Mouse (Mus musculus) neural tube, embryonic 15.5 days (tissue): ENCODE measurements around the gene Fkbp10. TPM values are rescaled to one million over a fixed set of nuclear protein-coding genes. Genes with fewer than 3 reads are reported as not detected.
A peak's percentile ranks its signal among the peaks of the same experiment; 100 is the strongest.

ENCODE experiments used
- ATAC-seq: fragments of 200-750 bp; cut with Nextera tagmentation; 2 replicates; pipeline ENCODE4 v1.8.0; 2017; ENCODE audit warnings: mild to moderate bottlenecking, moderate TSS enrichment, moderate library complexity; ENCODE audit not compliant: low FRiP score
- H3K27ac ChIP-seq: fragments of 300-500 bp; sonication (generic); replicated peaks from 2 replicates; pipeline ENCODE4 v1.5.1; 2015; ENCODE audit warnings: mild to moderate bottlenecking, inconsistent platforms
- H3K27me3 ChIP-seq: fragments of 300-500 bp; sonication (generic); replicated peaks from 2 replicates; pipeline ENCODE4 v1.6.1; 2015; ENCODE audit warnings: inconsistent platforms
- H3K36me3 ChIP-seq: fragments of 300-500 bp; sonication (generic); 2 replicates; pipeline ENCODE4 v1.6.1; 2015; ENCODE audit warnings: inconsistent platforms
- H3K4me1 ChIP-seq: fragments of 300-500 bp; sonication (generic); 2 replicates; pipeline ENCODE4 v1.6.1; 2015; ENCODE audit warnings: inconsistent platforms
- H3K4me2 ChIP-seq: fragments of 300-500 bp; sonication (generic); 2 replicates; pipeline ENCODE4 v1.6.1; 2015; ENCODE audit warnings: inconsistent platforms, mild to moderate bottlenecking, moderate library complexity
- H3K4me3 ChIP-seq: fragments of 300-500 bp; sonication (generic); replicated peaks from 2 replicates; pipeline ENCODE4 v1.5.1; 2015; ENCODE audit warnings: mild to moderate bottlenecking, inconsistent platforms
- H3K9ac ChIP-seq: fragments of 300-500 bp; sonication (generic); replicated peaks from 2 replicates; pipeline ENCODE4 v1.6.1; 2015; ENCODE audit warnings: mild to moderate bottlenecking, inconsistent platforms
- H3K9me3 ChIP-seq: fragments of 300-500 bp; sonication (generic); replicated peaks from 2 replicates; pipeline ENCODE4 v1.6.1; 2016; ENCODE audit warnings: inconsistent platforms
- WGBS: fragments of 180-500 bp; shearing (Covaris S2); methylation state at CpG from one replicate; pipeline ENCODE4 v1.1.7; 2015; ENCODE audit warnings: mixed read lengths; 5-methylcytosine and 5-hydroxymethylcytosine counted together
- polyA plus RNA-seq: library from polyadenylated mRNA; unstranded; fragments of >200 nt; fragmentation: Nextera tagmentation; extraction: Ambion mirVana; gene quantifications from 2 replicates; pipeline ENCODE4 v1.2.1, GENCODE M21; 2015

The Fkbp10 gene
- polyA plus RNA-seq, 1 experiment from 2014 or later: 29.8 TPM

GRCm38 (mm10) chr11:100385016-100385415 is 30.5 kb upstream of the Fkbp10 start:
- no peak for ATAC-seq
- Histone ChIP-seq H3K9ac (no peak overlapping the region), H3K4me3 (no peak overlapping the region), H3K4me2 (no peak overlapping the region), H3K27ac (no peak overlapping the region), H3K4me1 (peaks cover 27% of the 10 kb centered on the region), H3K27me3 (no peaks in the 10 kb centered on the region), H3K36me3 (peaks cover 51% of the 10 kb centered on the region), H3K9me3 (no peaks in the 10 kb centered on the region)
- 83% methylated on average over 3 of the region's 3 CpGs for WGBS

- Histone ChIP-seq H3K9ac (no peak overlapping the region), H3K9me3 (no peaks in the 10 kb centered on the region), H3K4me2 (no peak overlapping the region), H3K4me1 (peaks cover 41% of the 10 kb centered on the region), H3K4me3 (no peak overlapping the region), H3K36me3 (peaks cover 40% of the 10 kb centered on the region), H3K27ac (no peak overlapping the region), H3K27me3 (no peaks in the 10 kb centered on the region)
- WGBS: 66% methylated on average over 5 of the region's 5 CpGs
- no peak for ATAC-seq
Observed at GRCm38 (mm10) chr11:100386586-100386985, 28.9 kb upstream of the Fkbp10 start.

- Histone ChIP-seq H3K4me3 (no peak overlapping the region), H3K36me3 (peaks cover 35% of the 10 kb centered on the region), H3K4me1 (peaks cover 41% of the 10 kb centered on the region), H3K9ac (no peak overlapping the region), H3K27me3 (no peaks in the 10 kb centered on the region), H3K27ac (no peak overlapping the region), H3K9me3 (no peaks in the 10 kb centered on the region), H3K4me2 (no peak overlapping the region)
- WGBS: 90% methylated on average over 6 of the region's 6 CpGs
- no peak for ATAC-seq
Observed at GRCm38 (mm10) chr11:100387111-100387510, 28.4 kb upstream of the Fkbp10 start.

- 0 out of 2 replicates have a peak overlapping the region, but pooled peaks have one; percentile 23 for H3K27ac ChIP-seq
- no peak overlapping the region for H3K4me2 ChIP-seq
- 34% methylated on average over 14 of the region's 14 CpGs for WGBS
- H3K4me1 ChIP-seq: peaks cover 41% of the 10 kb centered on the region
- ATAC-seq: no peak
- no peak overlapping the region for H3K4me3 ChIP-seq
- H3K36me3 ChIP-seq: peaks cover 29% of the 10 kb centered on the region
- no peaks in the 10 kb centered on the region for H3K27me3 ChIP-seq
- no peaks in the 10 kb centered on the region for H3K9me3 ChIP-seq
- H3K9ac ChIP-seq: no peak overlapping the region
Observed at GRCm38 (mm10) chr11:100387589-100388375, 27.7 kb upstream of the Fkbp10 start.

- Histone ChIP-seq H3K9me3 (no peaks in the 10 kb centered on the region), H3K27me3 (no peaks in the 10 kb centered on the region), H3K4me3 (no peak overlapping the region), H3K4me1 (peaks cover 41% of the 10 kb centered on the region), H3K4me2 (no peak overlapping the region), H3K36me3 (peaks cover 21% of the 10 kb centered on the region; the same call in 1 of the 2 replicates), H3K27ac (0 out of 2 replicates have a peak overlapping the region, but pooled peaks have one; percentile 23), H3K9ac (no peak overlapping the region)
- ATAC-seq: no peak
- 85% methylated on average over 6 of the region's 6 CpGs for WGBS
Observed at GRCm38 (mm10) chr11:100388588-100388987, 26.9 kb upstream of the Fkbp10 start.

GRCm38 (mm10) chr11:100389931-100390445 is 25.5 kb upstream of the Fkbp10 start:
- Histone ChIP-seq H3K27me3 (no peaks in the 10 kb centered on the region), H3K9me3 (no peaks in the 10 kb centered on the region), H3K36me3 (peaks cover 7% of the 10 kb centered on the region; the same call in 1 of the 2 replicates), H3K9ac (no peak overlapping the region), H3K4me2 (no peak overlapping the region), H3K27ac (0 out of 2 replicates have a peak overlapping the region, but pooled peaks have one; percentile 49), H3K4me3 (no peak overlapping the region), H3K4me1 (peaks cover 49% of the 10 kb centered on the region)
- 36% methylated on average over 8 of the region's 8 CpGs for WGBS
- no peak for ATAC-seq

GRCm38 (mm10) chr11:100391081-100391883 is 24.2 kb upstream of the Fkbp10 start:
- Histone ChIP-seq H3K36me3 (no peaks in the 10 kb centered on the region), H3K9ac (no peak overlapping the region), H3K9me3 (no peaks in the 10 kb centered on the region), H3K4me2 (no peak overlapping the region), H3K4me1 (peaks cover 62% of the 10 kb centered on the region), H3K4me3 (no peak overlapping the region), H3K27me3 (0 out of 2 replicates have a peak, but pooled peaks cover 3% of the 10 kb centered on the region), H3K27ac (peak overlapping the region; percentile 49; the same call in 1 of the 2 replicates)
- peak; percentile 37; the same call in 1 of the 2 replicates for ATAC-seq
- 60% methylated on average over 9 of the region's 9 CpGs for WGBS

- H3K36me3 ChIP-seq: no peaks in the 10 kb centered on the region
- H3K4me2 ChIP-seq: no peak overlapping the region
- H3K9me3 ChIP-seq: no peaks in the 10 kb centered on the region
- no peak overlapping the region for H3K9ac ChIP-seq
- ATAC-seq: no peak
- no peak overlapping the region for H3K4me3 ChIP-seq
- no peak overlapping the region for H3K27ac ChIP-seq
- peaks cover 65% of the 10 kb centered on the region for H3K4me1 ChIP-seq
- H3K27me3 ChIP-seq: 0 out of 2 replicates have a peak, but pooled peaks cover 3% of the 10 kb centered on the region
- WGBS: 90% methylated on average over 7 of the region's 7 CpGs
Observed at GRCm38 (mm10) chr11:100391884-100392345, 23.6 kb upstream of the Fkbp10 start.

GRCm38 (mm10) chr11:100392958-100393357 is 22.5 kb upstream of the Fkbp10 start:
- no peak overlapping the region for H3K9ac ChIP-seq
- no peak for ATAC-seq
- peaks cover 60% of the 10 kb centered on the region for H3K4me1 ChIP-seq
- no peaks in the 10 kb centered on the region for H3K9me3 ChIP-seq
- H3K27me3 ChIP-seq: 0 out of 2 replicates have a peak, but pooled peaks cover 3% of the 10 kb centered on the region
- H3K36me3 ChIP-seq: no peaks in the 10 kb centered on the region
- no peak overlapping the region for H3K4me2 ChIP-seq
- no peak overlapping the region for H3K4me3 ChIP-seq
- H3K27ac ChIP-seq: no peak overlapping the region
- WGBS: 82% methylated on average over 5 of the region's 5 CpGs

- no peaks in the 10 kb centered on the region for H3K36me3 ChIP-seq
- H3K27me3 ChIP-seq: 0 out of 2 replicates have a peak, but pooled peaks cover 3% of the 10 kb centered on the region
- no peak overlapping the region for H3K4me3 ChIP-seq
- ATAC-seq: no peak
- peaks cover 55% of the 10 kb centered on the region for H3K4me1 ChIP-seq
- H3K4me2 ChIP-seq: no peak overlapping the region
- no peak overlapping the region for H3K9ac ChIP-seq
- H3K27ac ChIP-seq: no peak overlapping the region
- 85% methylated on average over 7 of the region's 7 CpGs for WGBS
- no peaks in the 10 kb centered on the region for H3K9me3 ChIP-seq
Observed at GRCm38 (mm10) chr11:100393733-100394132, 21.8 kb upstream of the Fkbp10 start.

- H3K4me2 ChIP-seq: peak overlapping the region; percentile 64
- peaks cover 53% of the 10 kb centered on the region for H3K4me1 ChIP-seq
- ATAC-seq: no peak
- no peak overlapping the region for H3K4me3 ChIP-seq
- 64% methylated on average over 5 of the region's 5 CpGs for WGBS
- H3K9ac ChIP-seq: no peak overlapping the region
- no peaks in the 10 kb centered on the region for H3K9me3 ChIP-seq
- H3K27ac ChIP-seq: no peak overlapping the region
- 0 out of 2 replicates have a peak, but pooled peaks cover 3% of the 10 kb centered on the region for H3K27me3 ChIP-seq
- H3K36me3 ChIP-seq: no peaks in the 10 kb centered on the region
Observed at GRCm38 (mm10) chr11:100394353-100395074, 21.0 kb upstream of the Fkbp10 start.
